8 mouse cellular contexts compared by ENCODE assay signal in genomic region chr9:72132728-72133088, GRCm38 (mm10). TPM values are rescaled to one million over a fixed set of nuclear protein-coding genes. Genes with fewer than 3 reads are reported as not detected.
A peak's percentile ranks its signal among the peaks of the same experiment; 100 is the strongest.
DNase-seq lines count a peak whose midpoint lies in the region; ATAC-seq lines count a peak whose summit lies in the region.

No protein-coding gene starts in this region.

- peak overlapping the region; percentile 92 for H3K4me2 ChIP-seq in hindbrain, embryonic 15.5 days
- H3K4me2 ChIP-seq in midbrain, embryonic 14.5 days (ENCODE audit: low read length), result peak overlapping the region; percentile 93

- DNase-seq in left cerebral cortex, postnatal 25 days (ENCODE audit: low spot score in 2 of 2), result peak; percentile 26 to 32
- no peak for DNase-seq in left cerebral cortex, postnatal 4 days
- peak; percentile 26 for DNase-seq in c-Kit-negative CD71-positive TER-119-positive erythroid progenitor cells, embryonic 14.5 days (ENCODE audit: low read depth, low spot score)
- DNase-seq in midbrain, embryonic 14.5 days, result no peak
- DNase-seq in thymus, postnatal 14 days, result no peak
- DNase-seq in embryo, embryonic 10.5 days (ENCODE audit: low spot score), result no peak
- DNase-seq in adrenal gland, postnatal 25 days, result no peak

- H3K36me3 ChIP-seq in hindbrain, embryonic 15.5 days, result no peaks in the 10 kb centered on the region
- H3K36me3 ChIP-seq in midbrain, embryonic 14.5 days (ENCODE audit: control insufficient read depth, insufficient read depth, low read length), result no peaks in the 10 kb centered on the region

- H3K27ac ChIP-seq in hindbrain, embryonic 15.5 days (replicated peaks), result peak overlapping the region; percentile 86
- peak overlapping the region; percentile 93 for H3K27ac ChIP-seq in midbrain, embryonic 14.5 days (replicated peaks; ENCODE audit: low read depth, low read length)

- intact Hi-C loops in left cerebral cortex, postnatal 25 days (cut with DNase I), result loop anchor here (1.0 to 5.0 kb wide), 2 partner anchors 21 to 145 kb away; partner anchors contain the start of gene Tcf12
- intact Hi-C loops in left cerebral cortex, postnatal 4 days (cut with DNase I), result no loop called here

- WGBS in hindbrain, embryonic 15.5 days, result 0% methylated on average over 29 of the region's 29 CpGs
- under 1% methylated on average over 29 of the region's 29 CpGs for WGBS in midbrain, embryonic 14.5 days

- H3K9ac ChIP-seq in hindbrain, embryonic 15.5 days, result peak overlapping the region; percentile 87
- H3K9ac ChIP-seq in midbrain, embryonic 14.5 days (replicated peaks; ENCODE audit: low read length), result peak overlapping the region; percentile 84

- peak overlapping the region; percentile 69 for H3K4me3 ChIP-seq in hindbrain, embryonic 15.5 days
- H3K4me3 ChIP-seq in midbrain, embryonic 14.5 days (replicated peaks; ENCODE audit: low read depth, low read length), result peak overlapping the region; percentile 74

- no peaks in the 10 kb centered on the region for H3K27me3 ChIP-seq in hindbrain, embryonic 15.5 days
- no peaks in the 10 kb centered on the region for H3K27me3 ChIP-seq in midbrain, embryonic 14.5 days (ENCODE audit: control insufficient read depth, insufficient read depth, low read length)

- H3K4me1 ChIP-seq in hindbrain, embryonic 15.5 days (replicated peaks), result peaks cover 8% of the 10 kb centered on the region
- peaks cover 8% of the 10 kb centered on the region; the same call in 1 of the 2 replicates for H3K4me1 ChIP-seq in midbrain, embryonic 14.5 days (ENCODE audit: control insufficient read depth, insufficient read depth, low read length)

- H3K9me3 ChIP-seq in hindbrain, embryonic 15.5 days, result no peaks in the 10 kb centered on the region
- H3K9me3 ChIP-seq in midbrain, embryonic 14.5 days (ENCODE audit: control insufficient read depth, low read length), result no peaks in the 10 kb centered on the region

- peak; percentile 28; the same call in 1 of the 2 replicates for ATAC-seq in hindbrain, embryonic 15.5 days (ENCODE audit: low FRiP score, low read depth)
- peak; percentile 20; the same call in 1 of the 2 replicates for ATAC-seq in midbrain, embryonic 14.5 days (ENCODE audit: low FRiP score, low TSS enrichment)

RNA-seq across cellular contexts. Expression of gene Tcf12, which starts 21.0 kb away (rescaled TPM):
- 10 to 100 TPM; 43.9 to 50.3 TPM for total RNA-seq in left cerebral cortex, postnatal 25 days (2021)
- 10 to 100 TPM; 59.3 to 59.6 TPM for total RNA-seq in left cerebral cortex, postnatal 4 days (2021)
- polyA plus RNA-seq in hindbrain, embryonic 15.5 days (2015; fragmentation: Nextera tagmentation; extraction: Ambion mirVana), result 72.4 and 73.4 TPM in 2 replicates
- polyA plus RNA-seq in midbrain, embryonic 14.5 days (2014; fragmentation: Nextera tagmentation; extraction: Ambion mirVana), result 68.5 and 93.6 TPM in 2 replicates
- total RNA-seq in adrenal gland, postnatal 25 days (2021), result 83.1 and 89.3 TPM in 2 replicates

Comparison
In these comparisons a context has a peak if more than half of its experiments do, and no peak if none do; other contexts are left out.
1. DNase-seq: peak in left cerebral cortex, postnatal 25 days (2 of 2) and c-Kit-negative CD71-positive TER-119-positive erythroid progenitor cells, embryonic 14.5 days (single experiment); none in left cerebral cortex, postnatal 4 days (single experiment), midbrain, embryonic 14.5 days (single experiment), thymus, postnatal 14 days (single experiment), embryo, embryonic 10.5 days (single experiment) and adrenal gland, postnatal 25 days (single experiment).